In genomic region chr6:78370357-78370756, GRCm38 (mm10) we compare ENCODE assay signal across 24 mouse cellular contexts. TPM values are rescaled to one million over a fixed set of nuclear protein-coding genes. Genes with fewer than 3 reads are reported as not detected.
DNase-seq lines count a peak whose midpoint lies in the region; ATAC-seq and TF ChIP-seq lines count a peak whose summit lies in the region.
"Had no signal": no experiment of that assay in that cellular context is flagged by ENCODE, and none has a peak within 500 bp of the region (broad histone marks: within the 10 kb centered on the region; RNA-seq: fewer than 3 reads in every experiment).

TSS of gene Reg3b (plus strand) at chr6:78370657.

- H3K36me3 ChIP-seq in intestine, embryonic 16.5 days (ENCODE audit: control insufficient read depth, insufficient read depth, low read length) = no peaks in the 10 kb centered on the region
- no peaks in the 10 kb centered on the region for H3K36me3 ChIP-seq in intestine, embryonic 15.5 days
- no peaks in the 10 kb centered on the region for H3K36me3 ChIP-seq in intestine, postnatal 0 days (ENCODE audit: control insufficient read depth, insufficient read depth)
- no peaks in the 10 kb centered on the region; the same call in 1 of the 2 replicates for H3K36me3 ChIP-seq in small intestine, adult 2 months (ENCODE audit: control insufficient read depth, insufficient read depth, low read length)
- H3K36me3 ChIP-seq: embryonic facial prominence, embryonic 10.5 days; embryonic facial prominence, embryonic 12.5 days; G1E had no signal

- no peak within 1 kb of the TSS for H3K4me2 ChIP-seq in intestine, embryonic 16.5 days (ENCODE audit: low read depth, low read length)
- H3K4me2 ChIP-seq in intestine, embryonic 15.5 days (replicated peaks) = no peak within 1 kb of the TSS
- no peak within 1 kb of the TSS for H3K4me2 ChIP-seq in intestine, postnatal 0 days (replicated peaks; ENCODE audit: low read depth)
- H3K4me2 ChIP-seq: embryonic facial prominence, embryonic 12.5 days; forebrain, embryonic 13.5 days had no signal

- TF ChIP-seq POLR2A in small intestine, adult 2 months (IDR thresholded peaks at IDR 0.05; ENCODE audit: low read depth, low read length) = no peak

- ATAC-seq in intestine, embryonic 16.5 days = no peak; the same call in 1 of the 2 replicates
- no peak for ATAC-seq in intestine, embryonic 15.5 days
- no peak for ATAC-seq in intestine, postnatal 0 days
- ATAC-seq: activated CD4-positive, CD25-positive, alpha-beta regulatory T cell, adult 4 months; CD4-positive, CD25-positive, alpha-beta regulatory T cell, adult 4 months; forebrain, embryonic 13.5 days; forebrain, embryonic 16.5 days; Patski had no signal

- WGBS in intestine, embryonic 16.5 days = 44% methylated on average over 2 of the region's 2 CpGs
- 66% methylated on average over 2 of the region's 2 CpGs for WGBS in intestine, embryonic 15.5 days
- WGBS in intestine, postnatal 0 days = 34% methylated on average over 2 of the region's 2 CpGs
- 15% methylated on average over 2 of the region's 2 CpGs for WGBS in small intestine, adult 2 months

- H3K4me1 ChIP-seq in intestine, embryonic 16.5 days (ENCODE audit: control insufficient read depth, insufficient read depth, low read length) = no peaks in the 10 kb centered on the region
- no peaks in the 10 kb centered on the region for H3K4me1 ChIP-seq in intestine, embryonic 15.5 days (replicated peaks)
- 0 out of 2 replicates have a peak, but pooled peaks cover 3% of the 10 kb centered on the region for H3K4me1 ChIP-seq in intestine, postnatal 0 days (replicated peaks; ENCODE audit: control insufficient read depth, insufficient read depth, low read length)
- peaks cover 7% of the 10 kb centered on the region; the same call in 1 of the 2 replicates for H3K4me1 ChIP-seq in small intestine, adult 2 months (ENCODE audit: control insufficient read depth, insufficient read depth, insufficient read length, low read length)
- H3K4me1 ChIP-seq: embryonic facial prominence, embryonic 10.5 days; embryonic facial prominence, embryonic 12.5 days; forebrain, embryonic 13.5 days had no signal

- H3K27me3 ChIP-seq in intestine, embryonic 16.5 days (replicated peaks; ENCODE audit: control insufficient read depth, insufficient read depth, low read length) = no peaks in the 10 kb centered on the region
- no peaks in the 10 kb centered on the region for H3K27me3 ChIP-seq in intestine, embryonic 15.5 days (replicated peaks)
- H3K27me3 ChIP-seq in intestine, postnatal 0 days (replicated peaks; ENCODE audit: control insufficient read depth, insufficient read depth, low read length) = no peaks in the 10 kb centered on the region
- H3K27me3 ChIP-seq in small intestine, adult 2 months (ENCODE audit: control insufficient read depth, insufficient read depth, low read length) = no peaks in the 10 kb centered on the region
- H3K27me3 ChIP-seq: CH12.LX; embryonic facial prominence, embryonic 12.5 days; forebrain, embryonic 13.5 days; Patski had no signal

- TF ChIP-seq CTCF in intestine, postnatal 0 days (IDR thresholded peaks at IDR 0.05; ENCODE audit: low read depth) = no peak
- no peak for TF ChIP-seq CTCF in small intestine, adult 2 months (IDR thresholded peaks at IDR 0.05; ENCODE audit: extremely low read depth, insufficient read length, insufficient replicate concordance, low read depth, low read length)

- H3K9ac ChIP-seq in intestine, embryonic 16.5 days (ENCODE audit: low read depth, low read length) = no peak within 1 kb of the TSS
- no peak within 1 kb of the TSS for H3K9ac ChIP-seq in intestine, embryonic 15.5 days
- H3K9ac ChIP-seq in intestine, postnatal 0 days (ENCODE audit: low read depth, low read length) = no peak within 1 kb of the TSS
- H3K9ac ChIP-seq: embryonic facial prominence, embryonic 12.5 days; forebrain, embryonic 13.5 days had no signal

- no peak within 1 kb of the TSS for H3K4me3 ChIP-seq in intestine, embryonic 16.5 days (ENCODE audit: low read length)
- no peak within 1 kb of the TSS for H3K4me3 ChIP-seq in intestine, embryonic 15.5 days (replicated peaks)
- H3K4me3 ChIP-seq in intestine, postnatal 0 days (ENCODE audit: low read depth, low read length) = no peak within 1 kb of the TSS
- no peak within 1 kb of the TSS; the same call in 1 of the 2 replicates for H3K4me3 ChIP-seq in small intestine, adult 2 months (ENCODE audit: low read depth, low read length)
- H3K4me3 ChIP-seq: embryonic facial prominence, embryonic 10.5 days; embryonic facial prominence, embryonic 12.5 days; forebrain, embryonic 13.5 days had no signal

- no peak within 1 kb of the TSS for H3K27ac ChIP-seq in intestine, embryonic 16.5 days (ENCODE audit: low read length)
- H3K27ac ChIP-seq in intestine, embryonic 15.5 days = no peak within 1 kb of the TSS
- no peak within 1 kb of the TSS for H3K27ac ChIP-seq in intestine, postnatal 0 days (ENCODE audit: low read depth, low read length)
- no peak within 1 kb of the TSS for H3K27ac ChIP-seq in small intestine, adult 2 months (ENCODE audit: insufficient read depth, low read depth, low read length)
- H3K27ac ChIP-seq: embryonic facial prominence, embryonic 10.5 days; embryonic facial prominence, embryonic 12.5 days; forebrain, embryonic 13.5 days had no signal

- H3K9me3 ChIP-seq in intestine, embryonic 16.5 days (ENCODE audit: control insufficient read depth, low read length) = no peaks in the 10 kb centered on the region
- H3K9me3 ChIP-seq in intestine, embryonic 15.5 days = no peaks in the 10 kb centered on the region
- H3K9me3 ChIP-seq in intestine, postnatal 0 days (ENCODE audit: control insufficient read depth) = no peaks in the 10 kb centered on the region
- H3K9me3 ChIP-seq: embryonic facial prominence, embryonic 10.5 days; embryonic facial prominence, embryonic 12.5 days; forebrain, embryonic 13.5 days had no signal

- DNase-seq in thymus, adult 18-20 months = no peak
- DNase-seq: adrenal gland, adult 8-10 months; adrenal gland, postnatal 14 days; adrenal gland, postnatal 36 days; B cell, adult 2 months; cerebellum, adult 11-12 months; cerebellum, adult 2 months; cerebellum, adult 9-10 months; cerebellum, postnatal 10 days; cerebellum, postnatal 25 days had no signal

RNA-seq across cellular contexts. Expression of gene Reg3b, which starts in this region (rescaled TPM):
- polyA plus RNA-seq in intestine, embryonic 16.5 days (2015; fragmentation: Nextera tagmentation; extraction: Ambion mirVana) = 14.6 and 21.6 TPM in 2 replicates
- polyA plus RNA-seq in intestine, embryonic 15.5 days (2015; fragmentation: Nextera tagmentation; extraction: Ambion mirVana) = 8.1 and 10.1 TPM in 2 replicates
- polyA plus RNA-seq in intestine, postnatal 0 days (2015; fragmentation: Nextera tagmentation; extraction: Ambion mirVana) = 52.4 and 93.9 TPM in 2 replicates
- 621 and 3,428 TPM in 2 replicates for polyA plus RNA-seq in small intestine, adult 2 months (2012; rRNA removed)
- polyA plus RNA-seq: activated CD4-positive, CD25-positive, alpha-beta regulatory T cell, adult 4 months; CD4-positive, CD25-positive, alpha-beta regulatory T cell, adult 4 months; embryonic facial prominence, embryonic 10.5 days; embryonic facial prominence, embryonic 12.5 days; forebrain, embryonic 11.5 days; forebrain, embryonic 13.5 days; forebrain, embryonic 16.5 days; G1E; Patski had no signal
